Mouse (Mus musculus) midbrain, embryonic 14.5 days (tissue): ENCODE measurements around the gene Thtpa. TPM values are rescaled to one million over a fixed set of nuclear protein-coding genes. Genes with fewer than 3 reads are reported as not detected.

Experiments
- ATAC-seq: fragments of 200-750 bp; cut with Nextera tagmentation; 2 replicates; pipeline ENCODE4 v1.8.0; 2017; ENCODE audit warnings: moderate number of reproducible peaks, moderate library complexity; ENCODE audit not compliant: low FRiP score, low TSS enrichment
- DNase-seq: peaks from one replicate; pipeline ENCODE4 v3.0.0-alpha.2; 2015
- H3K27ac ChIP-seq: fragments of 300-500 bp; sonication (generic); replicated peaks from 2 replicates; pipeline ENCODE4 v1.5.1; 2014; ENCODE audit warnings: mild to moderate bottlenecking, low read depth, low read length, moderate library complexity
- H3K27me3 ChIP-seq: fragments of 300-500 bp; sonication (generic); 2 replicates; pipeline ENCODE4 v1.6.1; 2014; ENCODE audit warnings: low read length, control low read depth, mixed read lengths; ENCODE audit not compliant: control insufficient read depth, insufficient read depth
- H3K36me3 ChIP-seq: fragments of 300-500 bp; sonication (generic); 2 replicates; pipeline ENCODE4 v1.6.1; 2014; ENCODE audit warnings: low read length, control low read depth; ENCODE audit not compliant: control insufficient read depth, insufficient read depth
- H3K4me1 ChIP-seq: fragments of 300-500 bp; sonication (generic); 2 replicates; pipeline ENCODE4 v1.6.1; 2014; ENCODE audit warnings: mild to moderate bottlenecking, antibody characterized with exemption, low read length, control low read depth; ENCODE audit not compliant: control insufficient read depth, insufficient read depth
- H3K4me2 ChIP-seq: fragments of 300-500 bp; sonication (generic); 2 replicates; pipeline ENCODE4 v1.6.1; 2014; ENCODE audit warnings: mild to moderate bottlenecking, low read length, moderate library complexity
- H3K4me3 ChIP-seq: fragments of 300-500 bp; sonication (generic); replicated peaks from 2 replicates; pipeline ENCODE4 v1.5.1; 2014; ENCODE audit warnings: low read depth, low read length
- H3K9ac ChIP-seq: fragments of 300-500 bp; sonication (generic); replicated peaks from 2 replicates; pipeline ENCODE4 v1.6.1; 2014; ENCODE audit warnings: mild to moderate bottlenecking, low read length, moderate library complexity
- H3K9me3 ChIP-seq: fragments of 300-500 bp; sonication (generic); 2 replicates; pipeline ENCODE4 v1.6.1; 2016; ENCODE audit warnings: low read length, control low read depth, mixed read lengths; ENCODE audit not compliant: control insufficient read depth
- WGBS: fragments of 180-500 bp; shearing (Covaris S2); extraction: QIAGEN DNeasy Blood & Tissue Kit; methylation state at CpG from one replicate; pipeline ENCODE4 v1.1.7; 2014; 5-methylcytosine and 5-hydroxymethylcytosine counted together
- polyA plus RNA-seq: library from polyadenylated mRNA; unstranded; fragments of >200 nt; fragmentation: Nextera tagmentation; extraction: Ambion mirVana; gene quantifications from 2 replicates; pipeline ENCODE4 v1.2.1, GENCODE M21; 2014

Gene Thtpa
- polyA plus RNA-seq, 1 experiment from 2014 or later, result 33.7 TPM

- Histone ChIP-seq H3K27me3 (no peaks in the 10 kb centered on the region), H3K27ac (no peak overlapping the region; the same call in 1 of the 2 replicates), H3K4me2 (no peak overlapping the region), H3K36me3 (peaks cover 31% of the 10 kb centered on the region), H3K9ac (no peak overlapping the region), H3K4me1 (peaks cover 20% of the 10 kb centered on the region; the same call in 1 of the 2 replicates), H3K9me3 (no peaks in the 10 kb centered on the region), H3K4me3 (no peak overlapping the region)
- DNase-seq, result peak; percentile 42
- 26% methylated on average over 5 of the region's 5 CpGs for WGBS
- no peak for ATAC-seq
Measured at GRCm38 (mm10) chr14:55059931-55060330, 34.7 kb upstream of the Thtpa start.

- no peaks in the 10 kb centered on the region for H3K9me3 ChIP-seq
- H3K4me1 ChIP-seq, result peaks cover 20% of the 10 kb centered on the region; the same call in 1 of the 2 replicates
- peaks cover 50% of the 10 kb centered on the region for H3K36me3 ChIP-seq
- DNase-seq, result no peak
- no peak for ATAC-seq
- H3K9ac ChIP-seq, result no peak overlapping the region
- no peak overlapping the region for H3K27ac ChIP-seq
- WGBS, result 55% methylated on average over 7 of the region's 7 CpGs
- no peak overlapping the region for H3K4me3 ChIP-seq
- H3K4me2 ChIP-seq, result no peak overlapping the region
- H3K27me3 ChIP-seq, result no peaks in the 10 kb centered on the region
Measured at GRCm38 (mm10) chr14:55061845-55062244, 32.7 kb upstream of the Thtpa start.

GRCm38 (mm10) chr14:55062626-55063025 is 32.0 kb upstream of the Thtpa start:
- no peak overlapping the region for H3K9ac ChIP-seq
- no peaks in the 10 kb centered on the region for H3K27me3 ChIP-seq
- H3K4me1 ChIP-seq, result peaks cover 20% of the 10 kb centered on the region; the same call in 1 of the 2 replicates
- no peaks in the 10 kb centered on the region for H3K9me3 ChIP-seq
- DNase-seq, result peak; percentile 45
- no peak overlapping the region for H3K4me2 ChIP-seq
- H3K4me3 ChIP-seq, result no peak overlapping the region
- H3K27ac ChIP-seq, result peak overlapping the region; percentile 45; the same call in 1 of the 2 replicates
- H3K36me3 ChIP-seq, result peaks cover 56% of the 10 kb centered on the region
- peak; percentile 52; the same call in 1 of the 2 replicates for ATAC-seq
- WGBS, result 27% methylated on average over 17 of the region's 17 CpGs

- H3K4me3 ChIP-seq, result no peak overlapping the region
- WGBS, result 88% methylated on average over 5 of the region's 5 CpGs
- H3K9ac ChIP-seq, result no peak overlapping the region
- ATAC-seq, result no peak
- DNase-seq, result no peak
- H3K9me3 ChIP-seq, result no peaks in the 10 kb centered on the region
- no peaks in the 10 kb centered on the region for H3K27me3 ChIP-seq
- H3K4me1 ChIP-seq, result peaks cover 20% of the 10 kb centered on the region; the same call in 1 of the 2 replicates
- H3K4me2 ChIP-seq, result no peak overlapping the region
- peak overlapping the region; percentile 45; the same call in 1 of the 2 replicates for H3K27ac ChIP-seq
- H3K36me3 ChIP-seq, result peaks cover 61% of the 10 kb centered on the region
Measured at GRCm38 (mm10) chr14:55063117-55063516, 31.5 kb upstream of the Thtpa start.

GRCm38 (mm10) chr14:55063581-55064381 is 30.8 kb upstream of the Thtpa start:
- WGBS, result 91% methylated on average over 22 of the region's 22 CpGs
- H3K4me2 ChIP-seq, result no peak overlapping the region
- no peak overlapping the region for H3K4me3 ChIP-seq
- DNase-seq, result no peak
- no peak for ATAC-seq
- H3K9me3 ChIP-seq, result no peaks in the 10 kb centered on the region
- no peaks in the 10 kb centered on the region for H3K27me3 ChIP-seq
- H3K9ac ChIP-seq, result no peak overlapping the region
- peaks cover 67% of the 10 kb centered on the region for H3K36me3 ChIP-seq
- H3K27ac ChIP-seq, result no peak overlapping the region
- peaks cover 18% of the 10 kb centered on the region; the same call in 1 of the 2 replicates for H3K4me1 ChIP-seq

- peaks cover 77% of the 10 kb centered on the region for H3K36me3 ChIP-seq
Measured at GRCm38 (mm10) chr14:55064481-55065370, 29.9 kb upstream of the Thtpa start.

GRCm38 (mm10) chr14:55065391-55065790 is 29.2 kb upstream of the Thtpa start:
- Histone ChIP-seq H3K27ac (no peak overlapping the region), H3K4me3 (no peak overlapping the region), H3K9me3 (no peaks in the 10 kb centered on the region), H3K4me2 (no peak overlapping the region), H3K36me3 (peaks cover 83% of the 10 kb centered on the region), H3K9ac (no peak overlapping the region), H3K27me3 (no peaks in the 10 kb centered on the region), H3K4me1 (0 out of 2 replicates have a peak, but pooled peaks cover 10% of the 10 kb centered on the region)
- 92% methylated on average over 13 of the region's 13 CpGs for WGBS
- ATAC-seq (no peak), DNase-seq (no peak)

More at GRCm38 (mm10) chr14:55064481-55065370, 29.9 kb upstream of the Thtpa start:
- Histone ChIP-seq H3K27me3 (no peaks in the 10 kb centered on the region), H3K4me1 (peaks cover 13% of the 10 kb centered on the region; the same call in 1 of the 2 replicates), H3K4me2 (no peak overlapping the region), H3K4me3 (no peak overlapping the region), H3K9ac (no peak overlapping the region), H3K9me3 (no peaks in the 10 kb centered on the region), H3K27ac (no peak overlapping the region)
- WGBS, result 81% methylated on average over 35 of the region's 35 CpGs
- ATAC-seq (no peak), DNase-seq (no peak)

GRCm38 (mm10) chr14:55066042-55066441 is 28.5 kb upstream of the Thtpa start:
- ATAC-seq (no peak), DNase-seq (no peak)
- no peak overlapping the region for H3K9ac ChIP-seq
- no peak overlapping the region for H3K4me2 ChIP-seq
- no peaks in the 10 kb centered on the region for H3K9me3 ChIP-seq
- no peak overlapping the region for H3K27ac ChIP-seq
- H3K27me3 ChIP-seq, result no peaks in the 10 kb centered on the region
- no peak overlapping the region for H3K4me3 ChIP-seq
- 0 out of 2 replicates have a peak, but pooled peaks cover 7% of the 10 kb centered on the region for H3K4me1 ChIP-seq
- WGBS, result 88% methylated on average over 8 of the region's 8 CpGs
- H3K36me3 ChIP-seq, result peaks cover 89% of the 10 kb centered on the region
